Mouse (Mus musculus) right cerebral cortex, postnatal 36 days (tissue): ENCODE data around the gene Ncoa4.
"Not testable (repeated sequence)": the region's sequence is repeated elsewhere in the genome, so short reads cannot be mapped to it uniquely, and the experiment has no call there.

Experiments used
- DNase-seq, 2 experiments: peaks; one replicate each; pipeline ENCODE4 v3.0.0; 2022; ENCODE audit warnings: low spot score in 2 of 2, mixed read lengths in 1 of 2

Gene Ncoa4

DNA sequence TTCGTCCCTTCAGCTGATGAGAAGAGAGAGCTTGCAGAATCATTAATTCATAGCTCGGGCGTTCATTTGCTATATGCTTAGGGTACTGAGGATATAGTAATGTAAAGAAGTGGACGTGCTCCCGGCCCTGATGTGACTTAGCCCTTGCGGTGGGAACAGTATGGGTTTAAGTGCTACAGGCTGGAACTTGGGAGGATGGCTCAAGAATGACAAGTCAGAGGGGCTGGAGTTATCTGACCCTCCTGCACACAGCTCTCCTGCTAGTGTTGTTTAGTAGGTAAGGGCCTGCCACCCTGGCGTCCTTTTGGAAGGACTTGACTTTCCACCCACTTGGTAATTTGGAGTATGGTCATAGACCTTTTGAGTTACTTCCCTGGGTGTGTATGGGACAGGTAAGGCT, 898 bp downstream of the Ncoa4 start:
- no peak for DNase-seq

DNA sequence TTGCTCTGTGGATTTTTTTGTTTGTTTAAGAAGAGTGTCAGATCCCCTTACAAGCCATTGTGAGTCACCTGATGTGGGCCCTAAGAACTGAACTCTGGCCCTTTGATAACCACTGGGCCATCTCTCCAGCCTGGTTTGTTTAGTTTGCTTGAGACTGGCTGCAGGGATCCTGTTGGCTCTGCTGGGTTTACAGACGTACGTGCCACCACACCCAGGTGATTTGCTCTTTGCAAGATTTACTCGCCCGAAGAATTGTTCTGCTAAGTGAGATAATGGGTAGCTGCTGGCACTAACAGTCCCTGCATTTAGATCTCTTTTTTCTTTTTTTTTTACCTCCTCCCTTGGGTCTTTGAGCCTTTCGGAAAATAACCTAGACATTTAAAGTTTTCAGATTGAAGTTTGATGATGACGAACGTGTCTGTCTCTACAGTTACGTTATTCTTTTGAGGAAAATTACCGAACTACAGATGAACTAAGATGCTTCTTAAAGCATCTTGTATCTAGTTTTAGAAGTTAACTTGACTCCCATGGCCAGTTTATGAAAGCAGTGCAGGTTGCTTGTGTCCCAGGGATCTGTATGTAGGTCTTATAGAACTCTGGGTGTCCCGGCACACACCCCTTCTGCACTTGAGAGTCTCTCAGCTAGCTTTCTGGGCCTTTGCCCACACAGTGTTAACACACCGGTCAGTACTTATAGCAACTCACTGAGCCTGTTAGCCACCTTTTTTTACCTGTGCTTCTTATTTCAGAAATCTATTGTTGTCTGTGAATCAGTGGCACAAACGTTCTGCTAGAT, 1.6 kb downstream of the Ncoa4 start:
- no peak for DNase-seq

DNA sequence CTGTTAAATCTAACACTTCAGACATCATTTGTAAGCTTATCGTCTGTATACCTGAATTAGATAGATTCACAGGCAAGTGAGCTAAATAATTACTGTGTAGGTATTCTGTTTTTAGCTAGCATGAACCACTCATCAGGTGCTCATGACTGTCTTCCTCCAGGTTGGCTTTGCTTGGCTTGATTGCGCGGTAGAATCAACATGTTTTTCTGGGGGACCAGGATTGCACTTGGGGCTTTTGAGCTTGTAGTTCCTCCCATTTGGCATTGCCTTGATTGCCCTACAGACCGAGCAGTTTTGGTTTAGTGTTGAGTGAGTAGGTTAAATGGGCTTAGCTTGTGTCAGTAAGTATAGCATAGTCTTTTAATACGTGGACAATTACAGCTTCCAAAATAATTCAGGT, 2.6 kb downstream of the Ncoa4 start:
- no peak for DNase-seq

DNA sequence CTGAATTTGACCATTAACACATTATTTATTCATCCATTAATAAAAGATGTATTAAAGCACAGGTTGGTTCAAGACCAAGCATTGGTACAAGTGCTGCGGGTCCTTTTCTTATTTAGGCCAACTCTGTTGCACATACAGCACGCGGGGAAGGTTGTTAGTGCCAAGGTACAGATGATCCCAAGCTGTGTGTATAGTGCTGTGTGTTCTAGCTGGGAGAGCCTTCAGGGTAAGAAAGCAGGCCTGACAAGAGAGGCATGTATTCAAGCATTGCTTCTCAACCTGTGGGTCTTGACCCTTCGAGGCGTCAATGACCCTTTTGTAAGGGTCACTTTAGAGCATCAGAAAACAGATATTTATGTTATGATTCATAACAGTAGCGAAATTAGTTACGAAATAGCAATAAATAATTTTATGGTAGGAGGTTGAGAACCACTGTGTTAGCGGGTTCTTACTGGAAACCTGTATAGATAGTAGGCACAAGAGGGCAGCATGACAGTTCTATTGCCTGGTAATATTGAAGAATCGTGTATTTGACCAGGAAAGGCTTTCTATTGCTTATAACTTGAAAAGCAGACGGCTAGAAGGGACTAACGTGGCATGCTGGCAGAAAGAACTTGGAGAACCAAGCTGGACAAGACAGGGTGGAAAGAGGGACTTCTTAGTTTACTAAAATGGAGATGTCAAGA, 3.7 kb downstream of the Ncoa4 start:
- no peak for DNase-seq

DNA sequence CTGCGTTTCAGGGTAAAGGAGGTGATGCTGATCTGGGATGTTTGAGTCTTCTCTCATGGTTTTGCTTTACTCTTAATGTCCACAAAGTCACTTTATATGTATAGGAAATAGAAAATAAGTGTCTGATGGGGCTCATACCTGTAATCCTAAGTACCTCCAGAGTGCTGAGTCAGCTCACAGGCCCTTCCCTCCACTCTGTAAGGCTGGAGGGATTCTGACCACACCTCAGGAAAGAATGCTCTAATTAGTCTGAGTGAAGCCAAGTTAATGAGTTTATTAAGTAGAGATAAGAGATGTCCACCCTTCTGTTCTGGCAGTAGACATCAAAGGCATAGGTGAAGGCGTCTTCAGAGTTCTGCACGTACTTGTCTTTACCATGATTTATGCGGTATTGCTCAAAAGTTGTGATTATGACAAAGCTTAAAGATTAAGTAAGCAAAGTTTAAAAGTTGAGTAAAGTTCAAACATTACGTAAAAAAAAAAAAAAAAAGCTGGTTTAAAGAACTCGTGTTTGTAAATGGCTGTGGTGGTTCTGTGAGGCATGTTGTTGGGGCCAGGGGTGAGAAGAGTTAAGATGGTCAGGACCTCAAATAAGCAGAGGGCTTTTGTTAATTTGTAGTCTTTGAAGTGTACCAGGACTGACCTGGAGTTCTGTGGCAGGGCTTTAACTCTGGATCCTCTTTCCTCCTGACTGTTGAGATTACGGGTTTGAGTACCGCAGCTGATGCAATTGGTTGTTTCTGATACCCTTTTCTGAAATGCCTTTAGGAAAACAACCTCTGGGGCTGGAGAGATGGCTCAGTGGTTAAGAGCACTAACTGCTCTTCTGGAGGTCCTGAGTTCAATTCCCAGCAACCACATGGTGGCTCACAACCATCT, 4.7 kb downstream of the Ncoa4 start:
- no peak for DNase-seq

DNA sequence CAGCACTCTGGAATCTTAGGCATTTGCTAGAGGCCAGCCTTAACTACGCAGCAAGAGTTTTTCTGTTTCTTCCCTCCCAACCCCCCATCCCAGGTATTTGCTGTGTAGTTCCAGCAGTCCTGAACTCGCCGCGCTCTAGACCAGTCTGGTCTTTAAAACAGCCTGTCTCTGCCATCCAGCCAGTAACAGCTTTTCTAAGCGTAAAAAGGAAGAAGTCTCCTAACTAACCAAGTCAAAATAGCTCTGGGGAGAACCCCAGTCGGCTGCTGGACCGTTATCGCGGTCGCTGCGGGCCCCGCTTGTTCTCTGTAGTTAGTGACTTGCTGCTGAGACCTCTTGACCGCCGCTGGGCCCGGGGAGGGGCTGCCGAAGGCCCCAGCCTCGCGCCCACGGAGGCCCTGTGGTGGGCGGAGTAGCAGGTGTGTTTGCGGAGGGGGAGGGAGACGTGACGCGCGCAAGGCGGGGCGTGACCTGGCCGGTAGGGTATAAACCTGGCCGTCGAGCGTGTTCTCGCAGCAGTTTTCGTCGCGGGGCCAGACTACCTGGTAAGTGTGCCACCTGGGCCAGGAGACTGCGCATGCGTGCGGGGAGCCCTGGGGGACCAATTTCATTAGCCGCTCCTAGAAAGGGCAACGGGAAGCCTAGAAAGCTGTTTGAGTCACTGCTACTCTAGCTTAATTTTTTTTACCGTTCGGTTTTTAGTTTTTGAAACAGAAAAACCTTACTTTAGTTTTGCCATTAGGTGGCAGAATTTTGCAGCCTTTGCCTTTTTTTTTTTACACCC, 5.8 kb downstream of the Ncoa4 start:
- DNase-seq: peak in 1 of 2 experiments; percentile 7

DNA sequence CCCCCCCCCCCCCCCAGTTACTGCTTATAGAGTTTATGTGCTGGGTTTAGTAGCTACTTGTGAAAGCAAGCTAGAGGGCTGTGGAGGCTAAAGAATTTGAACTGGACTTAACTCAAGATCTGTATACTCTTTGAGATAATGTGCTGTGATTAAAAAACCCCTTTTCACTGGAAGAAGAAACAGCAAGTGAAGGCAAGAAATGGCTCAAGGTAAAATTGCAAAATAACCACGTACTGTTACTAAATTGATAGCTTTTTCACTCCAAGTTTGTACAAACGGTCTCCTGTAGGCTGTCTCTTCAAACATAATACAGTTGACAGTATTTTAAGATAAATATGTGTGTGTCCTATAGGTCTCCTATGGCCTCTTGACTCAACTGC, 6.4 kb downstream of the Ncoa4 start:
- no peak for DNase-seq

DNA sequence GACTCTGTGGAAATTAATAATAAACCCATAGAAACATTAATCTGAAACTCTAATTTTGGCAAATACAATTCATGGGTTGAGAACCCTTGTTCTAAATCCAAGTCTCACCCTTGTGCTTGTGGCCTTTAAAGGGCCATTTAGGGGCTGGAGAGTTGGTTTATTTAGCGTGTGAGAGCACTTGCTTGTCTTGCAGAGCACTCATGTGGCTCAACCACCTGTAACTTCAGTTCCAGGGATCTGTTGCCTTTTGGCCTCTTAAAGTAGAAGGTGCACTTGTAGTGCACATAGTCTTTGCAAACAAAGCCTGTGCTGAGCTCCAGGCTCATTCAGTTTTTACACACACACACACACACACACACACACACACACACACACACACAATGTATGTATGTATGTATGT, 7.2 kb downstream of the Ncoa4 start:
- no peak for DNase-seq

DNA sequence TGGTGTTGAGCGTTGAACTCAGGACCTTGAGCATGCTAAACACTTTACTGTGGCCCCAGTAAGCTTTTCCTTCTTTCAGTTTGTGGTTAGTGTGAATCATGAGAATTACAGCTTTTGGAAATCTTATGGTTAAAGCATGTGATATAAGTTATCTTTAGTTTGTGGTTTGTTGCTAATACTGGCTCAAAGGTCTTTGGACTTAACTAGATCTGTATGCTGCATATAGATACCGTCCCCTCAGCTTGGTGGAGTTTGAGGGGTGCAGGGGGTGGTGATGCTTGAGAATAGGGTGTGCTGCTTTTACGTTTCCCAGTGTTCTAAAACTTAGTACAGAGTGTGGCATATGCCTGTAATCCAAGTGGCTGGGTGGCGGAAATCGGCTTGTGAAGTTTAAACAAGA, 7.7 kb downstream of the Ncoa4 start:
- no peak for DNase-seq

DNA sequence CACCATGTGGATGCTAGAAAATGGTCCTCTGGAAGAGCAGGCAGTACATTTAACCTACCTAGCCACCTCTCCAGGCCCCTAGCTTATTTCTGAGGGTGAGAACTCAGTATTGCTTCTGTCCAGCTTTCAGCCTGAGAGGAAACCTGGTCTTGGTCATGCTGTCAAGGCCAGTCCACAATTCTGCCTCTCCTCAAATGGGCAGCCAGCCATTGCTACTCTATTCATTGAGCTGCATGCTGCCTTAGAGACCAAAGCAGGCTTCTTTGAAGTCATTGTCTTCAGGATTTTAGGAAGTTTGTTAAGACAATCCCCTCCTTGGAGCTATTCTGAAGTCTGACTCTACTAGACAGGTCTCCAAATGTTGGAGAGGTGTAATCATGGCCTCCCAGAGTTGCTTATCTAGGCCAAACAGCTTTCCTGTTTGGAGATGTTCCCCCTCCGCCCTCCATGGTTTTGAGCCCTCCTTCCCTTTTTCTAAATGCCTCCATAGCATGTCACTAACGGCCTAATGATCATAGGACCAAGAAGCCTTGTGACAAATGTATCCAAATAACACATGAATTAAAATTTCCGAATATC, 9.1 kb downstream of the Ncoa4 start:
- no peak for DNase-seq

DNA sequence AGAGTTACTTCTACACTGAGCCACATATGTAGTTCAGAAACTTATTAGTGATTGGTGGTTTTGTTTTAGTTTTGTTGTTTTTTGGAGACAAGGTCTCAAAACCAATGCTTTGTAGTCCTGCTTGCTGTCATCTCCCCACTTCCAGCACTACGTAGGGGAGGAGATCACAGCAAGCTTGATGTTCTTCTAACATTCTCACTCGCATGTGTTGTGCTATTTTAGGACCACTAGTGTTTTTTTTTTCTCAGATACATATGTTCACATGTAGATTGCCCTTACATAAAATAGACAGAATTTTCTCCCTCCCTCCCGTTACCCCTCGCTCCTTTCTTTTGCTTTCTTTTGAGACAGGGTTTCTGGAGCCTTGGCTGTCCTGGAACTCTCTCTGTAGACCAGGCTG, 10.5 kb downstream of the Ncoa4 start:
- no peak for DNase-seq

DNA sequence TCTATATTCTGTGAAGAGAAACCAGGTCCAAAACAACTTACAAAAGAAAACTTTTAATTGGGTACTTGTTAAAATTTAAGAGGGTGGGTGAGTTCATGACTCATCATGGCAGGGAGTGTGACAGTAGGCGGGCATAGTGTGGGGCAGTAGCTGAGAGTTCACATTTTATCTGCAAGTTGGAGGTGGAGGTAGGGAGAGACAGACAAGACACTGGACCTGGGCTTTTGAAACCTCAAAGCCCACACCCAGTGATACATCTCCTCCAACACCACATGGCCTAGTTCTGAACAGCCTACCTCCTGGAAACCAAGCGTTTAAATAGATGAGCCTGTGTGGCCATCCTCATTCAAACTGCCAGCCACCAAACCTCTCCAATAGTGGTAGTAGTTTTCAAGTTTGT, 15.6 kb downstream of the Ncoa4 start:
- DNase-seq: no peak

DNA sequence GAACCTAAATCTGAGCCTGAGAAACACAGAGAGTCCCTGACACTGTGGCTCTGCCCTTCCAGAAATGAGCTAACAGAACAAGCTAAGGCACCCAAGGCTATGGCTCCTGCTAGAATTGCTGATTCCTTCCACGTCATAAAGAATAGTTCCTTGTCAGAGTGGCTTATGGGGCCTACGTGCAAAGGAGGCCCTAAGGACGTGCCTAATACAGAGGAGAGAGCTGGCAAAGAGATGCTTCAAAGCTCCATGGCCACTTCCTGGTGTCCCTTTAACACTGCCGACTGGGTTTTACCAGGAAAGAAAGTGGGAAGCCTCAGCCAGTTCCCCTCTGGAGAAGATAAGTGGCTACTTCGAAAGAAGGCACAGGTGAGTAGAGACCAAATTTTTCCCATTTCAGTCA, 16.9 kb downstream of the Ncoa4 start:
- not testable (repeated sequence) for DNase-seq

DNA sequence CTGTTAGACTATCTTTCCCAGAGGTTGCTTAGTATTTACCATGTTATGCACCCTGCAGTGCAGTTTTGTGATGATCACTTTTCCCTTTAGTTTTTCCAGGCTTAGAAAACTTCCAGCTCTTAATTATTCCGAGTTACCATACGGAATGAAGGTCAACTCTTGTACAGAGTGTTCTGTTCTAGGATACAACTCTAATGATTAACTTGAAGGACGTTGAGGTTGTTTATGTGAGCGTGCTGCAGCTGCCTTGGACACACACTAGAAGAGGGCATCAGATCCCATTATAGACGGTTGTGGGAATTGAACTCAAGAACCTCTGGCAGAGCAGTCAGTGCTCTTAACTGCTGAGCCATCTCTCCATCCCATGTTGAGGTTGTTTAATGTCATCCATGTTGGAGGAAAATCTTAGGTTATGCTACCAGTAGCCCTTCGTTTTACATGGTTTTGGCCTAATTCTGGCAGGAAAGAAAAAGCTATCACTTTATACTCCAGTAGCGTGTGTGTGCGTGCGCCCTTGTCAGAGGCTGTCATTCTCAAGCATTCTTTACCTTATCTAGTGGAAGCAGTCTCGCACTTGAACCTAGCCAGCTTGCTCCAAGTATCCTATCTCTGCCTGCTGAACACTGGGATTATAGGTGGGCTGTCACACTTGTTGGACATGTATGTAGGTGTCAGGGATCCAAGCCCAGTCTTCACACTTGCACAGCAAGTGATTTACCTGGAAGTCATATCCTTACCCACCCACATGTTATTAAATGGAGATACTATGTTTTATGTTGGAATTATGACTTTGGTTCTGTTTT, 19.9 kb downstream of the Ncoa4 start:
- DNase-seq: no peak

DNA sequence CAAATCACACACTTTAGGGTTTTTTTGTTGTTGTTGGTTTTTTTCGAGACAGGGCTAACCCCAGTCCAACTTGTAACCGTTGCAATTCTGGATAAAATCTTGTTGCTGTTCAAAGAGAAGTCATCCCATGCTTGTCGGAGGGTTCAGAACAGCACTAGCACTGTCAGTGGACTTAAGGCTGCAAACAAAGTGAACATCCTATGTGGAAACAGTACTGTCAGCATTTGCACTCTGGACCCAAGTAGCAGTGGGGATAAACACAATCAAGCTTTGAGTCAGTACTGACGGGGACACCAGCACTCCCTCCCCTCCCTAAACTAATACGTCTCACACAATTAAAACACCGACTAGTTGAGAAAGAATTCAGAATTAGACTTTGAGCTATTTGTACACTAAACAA, 21.2 kb downstream of the Ncoa4 start:
- no peak for DNase-seq

DNA sequence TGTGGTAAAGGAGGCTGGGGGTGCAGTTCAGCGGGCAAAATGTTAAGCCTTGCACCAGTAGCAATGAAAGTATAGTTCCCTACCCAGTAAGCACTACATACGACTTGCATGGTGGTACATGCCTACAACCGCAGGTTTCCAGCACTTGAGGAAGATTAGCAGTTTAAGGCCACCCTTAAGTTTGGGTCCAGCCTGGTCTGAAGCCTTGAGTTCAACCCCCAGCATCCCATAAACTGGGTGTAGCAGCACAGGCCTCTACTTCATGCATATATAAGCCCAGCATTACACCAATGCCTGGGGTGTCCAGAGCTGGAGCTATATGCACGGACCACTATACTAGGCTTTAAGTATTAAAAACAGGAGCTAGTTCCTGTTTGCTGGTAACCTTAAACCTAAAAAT, 24.2 kb downstream of the Ncoa4 start:
- no peak for DNase-seq

DNA sequence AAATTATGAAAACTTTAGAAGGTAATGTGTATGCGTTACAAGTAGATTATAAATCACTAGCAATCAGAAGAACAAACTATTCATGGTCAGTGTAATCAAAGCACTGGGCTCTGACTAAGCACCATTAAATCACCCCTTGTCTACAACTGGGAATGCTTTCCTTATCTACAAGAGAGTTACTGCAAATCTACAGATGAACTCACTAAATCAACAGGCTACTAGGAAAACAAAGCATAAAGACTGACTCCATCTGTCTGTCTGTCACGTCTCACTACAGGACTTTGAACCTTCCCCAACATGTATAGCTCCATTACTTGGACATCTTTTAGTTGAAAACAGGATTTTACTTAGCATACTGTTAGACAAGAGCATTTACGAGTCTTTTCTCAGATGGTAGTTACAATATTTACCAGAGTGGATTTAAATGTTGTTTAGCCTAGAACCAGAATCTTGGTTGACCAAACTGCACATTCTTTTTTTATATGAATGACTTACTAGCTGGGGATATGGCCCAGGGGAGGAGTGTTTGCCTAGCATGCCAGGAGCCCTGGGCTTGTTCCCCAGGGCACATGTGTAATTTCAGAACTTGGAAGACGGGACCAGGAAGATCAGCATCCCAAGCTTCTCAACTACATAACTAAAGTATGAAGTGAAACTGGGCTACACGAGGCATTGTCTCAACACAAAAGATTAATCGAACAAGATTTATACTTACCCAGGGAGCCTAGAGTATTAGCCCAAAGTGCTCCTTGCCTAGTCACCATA, 31.1 kb downstream of the Ncoa4 start:
- no peak for DNase-seq

DNA sequence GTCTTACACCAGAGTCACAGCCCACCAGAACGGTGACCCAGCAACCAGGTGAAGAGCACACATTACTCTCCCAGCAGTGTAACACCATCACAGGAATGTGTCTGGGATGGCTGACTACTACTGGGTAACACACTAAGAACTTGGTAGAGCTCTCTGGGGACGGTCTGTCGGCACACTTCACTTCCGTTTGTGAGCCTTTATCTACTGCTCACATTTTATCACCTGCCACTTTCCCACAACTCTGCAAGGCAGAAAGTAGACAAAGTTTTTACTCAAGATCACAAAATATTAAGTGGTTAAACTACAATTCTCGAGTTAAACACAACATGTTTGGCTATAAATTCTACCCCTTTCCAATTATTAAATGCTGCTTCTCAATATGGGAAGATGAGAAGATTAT, 32.3 kb downstream of the Ncoa4 start:
- DNase-seq: no peak

DNA sequence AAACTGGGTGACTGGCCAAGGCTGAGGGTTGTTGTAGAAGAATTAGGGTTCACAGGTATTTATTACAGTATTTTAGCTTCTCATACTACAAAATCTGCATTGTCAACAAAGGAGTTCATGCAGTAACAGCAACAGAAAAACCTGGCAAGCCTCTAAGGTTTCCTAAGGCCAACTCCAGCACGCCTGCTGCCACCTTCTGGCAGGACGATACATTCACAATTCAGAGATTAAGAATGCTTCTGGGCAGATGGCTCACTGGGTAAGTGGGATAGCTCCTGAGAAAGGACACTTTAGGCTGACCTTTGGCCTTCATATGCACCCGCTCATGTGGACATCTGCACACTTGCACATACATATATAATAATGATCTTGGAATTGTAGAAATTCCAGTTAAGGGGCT, 32.8 kb downstream of the Ncoa4 start:
- DNase-seq: no peak

DNA sequence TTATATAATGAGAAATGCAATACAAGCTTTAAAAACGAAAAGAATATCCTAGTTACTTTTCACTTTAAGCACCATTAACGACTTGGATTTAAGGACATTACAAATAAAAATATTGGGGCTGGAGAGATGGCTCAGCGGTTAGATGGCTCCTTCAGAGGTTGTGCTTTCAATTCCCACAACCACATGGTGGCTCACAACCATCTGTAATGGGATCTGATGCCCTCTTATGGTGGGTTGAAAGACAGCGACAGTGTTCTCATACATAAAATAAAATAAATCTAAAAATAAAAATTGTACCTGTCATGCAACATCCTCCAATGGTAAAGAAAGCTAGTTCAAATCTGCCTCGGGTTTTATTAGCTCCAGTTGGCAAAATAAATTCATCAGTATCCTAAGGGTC, 33.9 kb downstream of the Ncoa4 start:
- DNase-seq: not testable (repeated sequence)
